Mouse (Mus musculus) myocyte (in vitro differentiated cells): ENCODE data around the gene Sez6l.

ENCODE experiments used
- E2F4 ChIP-seq: IDR thresholded peaks from one replicate; pipeline ENCODE4 v1.6.1; 2011; ENCODE audit warnings: mild to moderate bottlenecking, control low read depth, moderate library complexity; ENCODE audit not compliant: insufficient read depth
- MAX ChIP-seq: IDR thresholded peaks from one replicate; pipeline ENCODE4 v1.6.1; 2011; ENCODE audit warnings: low read depth, mild to moderate bottlenecking, control low read depth
- MYOD1 ChIP-seq, 3 experiments: IDR thresholded peaks; one replicate each; pipeline ENCODE4 v1.6.1; 2011; ENCODE audit warnings: control low read depth in 2 of 3, low read depth in 2 of 3, mild to moderate bottlenecking in 2 of 3, moderate library complexity in 1 of 3; ENCODE audit not compliant: insufficient read length in 2 of 3, control insufficient read depth in 1 of 3
- MYOG ChIP-seq, 3 experiments: IDR thresholded peaks; one replicate each; pipeline ENCODE4 v1.6.1; 2011; ENCODE audit warnings: control low read depth in 2 of 3, low read depth in 2 of 3, mild to moderate bottlenecking in 2 of 3; ENCODE audit not compliant: insufficient read length in 2 of 3, control insufficient read depth in 1 of 3, insufficient read depth in 1 of 3
- POLR2A ChIP-seq: IDR thresholded peaks from one replicate; pipeline ENCODE4 v1.6.1; 2011; ENCODE audit warnings: low read depth, mild to moderate bottlenecking, control low read depth, moderate library complexity; ENCODE audit not compliant: insufficient read length
- POLR2AphosphoS2 ChIP-seq: IDR thresholded peaks from one replicate; pipeline ENCODE4 v1.6.1; 2011; ENCODE audit warnings: low read depth, control low read depth; ENCODE audit not compliant: insufficient read length
- REST ChIP-seq: IDR thresholded peaks from one replicate; pipeline ENCODE4 v1.6.1; 2011; ENCODE audit warnings: mild to moderate bottlenecking, control low read depth, moderate library complexity; ENCODE audit not compliant: insufficient read depth, insufficient read length
- TCF12 ChIP-seq: IDR thresholded peaks from one replicate; pipeline ENCODE4 v1.6.1; 2011; ENCODE audit warnings: mild to moderate bottlenecking, control low read depth; ENCODE audit not compliant: poor library complexity, insufficient read depth, severe bottlenecking
- USF1 ChIP-seq: IDR thresholded peaks from one replicate; pipeline ENCODE4 v1.6.1; 2011; ENCODE audit warnings: low read depth, mild to moderate bottlenecking, control low read depth, moderate library complexity

- TF ChIP-seq MAX (no peak), E2F4 (no peak), POLR2AphosphoS2 (no peak), REST (no peak), POLR2A (no peak), TCF12 (no peak), MYOD1 (IDR thresholded peaks at IDR 0.05; ENCODE audit: control insufficient read depth in 1 of 3, insufficient read length in 2 of 3, low read depth in 2 of 3) (no peak), USF1 (no peak), MYOG (IDR thresholded peaks at IDR 0.05; ENCODE audit: control insufficient read depth in 1 of 3, insufficient read depth in 1 of 3, insufficient read length in 2 of 3, low read depth in 2 of 3) (no peak)
These were observed 186.0 kb downstream of the Sez6l start for GRCm38 (mm10) chr5:112391002-112391401.
